Mouse (Mus musculus) heart, postnatal 10 days (tissue): ENCODE results near the gene Eif3i. TPM values are rescaled to one million over a fixed set of nuclear protein-coding genes. Genes with fewer than 3 reads are reported as not detected.

Source experiments
- DNase-seq, 2 experiments: peaks; one replicate each; pipeline ENCODE4 v3.0.0; 2021
- intact Hi-C: fragments of 180-260 bp; cut with DNase I; formaldehyde crosslinking; loops from one replicate; pipeline ENCODE4 v1.15.1; 2025
- total RNA-seq, 2 experiments: library from RNA; stranded (reverse); gene quantifications; 2 replicates each; pipeline ENCODE4 v1.2.3; 2021

Gene Eif3i
- total RNA-seq = 100 to 1,000 TPM; 143 to 144 TPM

DNA sequence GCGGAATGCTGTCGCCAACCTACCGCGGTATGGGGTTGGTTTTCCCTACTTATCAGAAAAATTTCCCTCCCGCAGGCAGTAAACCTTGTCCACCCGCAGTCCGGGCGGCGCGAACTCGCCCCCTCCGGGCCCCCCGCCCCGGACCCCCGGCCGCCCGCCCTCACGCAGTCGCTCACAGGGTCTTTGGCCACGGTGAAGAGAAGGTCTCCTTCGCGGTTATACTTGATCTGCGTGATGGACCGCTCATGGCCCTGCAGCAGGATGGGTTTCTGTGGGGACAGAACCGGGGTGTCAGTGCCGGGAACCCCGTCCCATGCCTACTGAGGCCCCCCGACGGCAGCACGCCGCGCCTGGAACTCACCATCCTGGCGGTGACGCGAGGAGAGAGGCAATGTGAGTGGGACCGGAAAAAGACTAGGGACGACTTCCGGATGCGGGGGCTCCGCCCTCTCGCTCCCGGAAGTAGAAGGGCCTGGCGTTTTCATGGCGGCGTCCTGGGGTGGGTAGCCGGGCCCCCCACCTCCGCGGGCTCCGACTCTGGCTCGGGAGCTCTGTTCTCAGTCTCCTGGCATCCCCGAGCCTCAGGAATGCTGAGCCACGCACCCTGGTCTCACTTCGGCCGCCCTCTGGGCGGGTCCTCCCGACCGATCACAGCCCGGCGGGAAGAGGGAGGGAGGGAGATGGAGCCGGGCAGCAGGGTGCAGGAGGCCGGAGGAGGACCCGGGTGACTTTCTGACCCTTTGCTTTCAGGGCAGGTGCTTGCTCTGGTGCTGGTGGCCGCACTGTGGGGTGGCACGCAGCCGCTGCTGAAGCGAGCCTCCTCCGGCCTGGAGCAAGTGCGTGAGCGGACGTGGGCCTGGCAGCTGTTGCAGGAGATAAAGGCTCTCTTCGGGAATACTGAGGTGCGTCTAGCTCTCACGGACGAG, at the start of gene Eif3i, which contains the start of gene Tmem234:
Eif3i (minus strand) TSS at position 416 of the 926 bp plus-strand sequence.
Tmem234 (plus strand) TSS at position 436 of the 926 bp plus-strand sequence.
- intact Hi-C loops = loop anchor here (10.0 kb wide), 1 partner anchor 106 kb away; the partner anchor contains the start of genes Fam229a and Tssk3
- DNase-seq = peak; percentile 89 to 91

DNA sequence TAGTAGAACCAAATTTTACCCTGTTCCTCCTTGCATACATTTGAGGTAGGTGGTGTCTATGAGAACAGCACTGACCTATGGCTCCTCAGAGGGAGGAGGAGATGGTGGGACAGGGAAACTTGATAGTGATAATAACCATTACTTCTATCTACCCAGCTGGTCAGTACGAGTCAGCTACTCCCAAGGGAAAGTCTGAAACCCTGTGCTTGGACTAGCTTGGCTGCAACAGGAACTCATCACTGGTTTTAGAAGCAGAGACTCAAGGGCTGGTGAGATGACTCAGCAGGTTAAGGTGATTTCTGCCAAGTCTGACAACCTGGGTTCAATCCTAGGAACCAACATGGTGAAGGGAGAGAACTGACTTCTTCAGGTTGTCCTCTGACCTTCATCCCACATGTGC, 48.2 kb upstream of the Eif3i start:
- no peak for DNase-seq
- intact Hi-C loops = no loop called here

GRCm38 (mm10) chr4:129645204-129645603, 44.8 kb upstream of the Eif3i start:
- DNase-seq = no peak
- intact Hi-C loops = no loop called here

DNA sequence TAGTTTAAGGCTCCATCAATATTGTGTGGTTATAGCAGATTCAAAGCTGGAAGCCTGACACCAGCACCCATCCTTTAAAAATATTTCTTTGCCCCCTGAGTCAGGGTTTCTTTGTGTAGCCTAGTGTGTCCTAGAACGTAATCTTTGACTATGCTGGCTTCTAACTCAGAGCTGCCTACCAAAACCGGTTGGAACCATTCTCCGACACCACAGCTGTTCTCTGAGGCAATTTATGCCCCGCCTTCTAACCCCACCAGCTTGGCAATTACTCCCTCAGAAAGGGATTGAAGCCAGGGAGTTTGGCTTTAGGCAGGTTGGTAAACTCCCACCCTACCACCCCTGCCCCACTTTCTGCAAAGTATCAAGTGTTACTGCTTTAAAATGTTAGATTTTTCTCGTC, 41.3 kb upstream of the Eif3i start:
- no peak for DNase-seq
- intact Hi-C loops = no loop called here

DNA sequence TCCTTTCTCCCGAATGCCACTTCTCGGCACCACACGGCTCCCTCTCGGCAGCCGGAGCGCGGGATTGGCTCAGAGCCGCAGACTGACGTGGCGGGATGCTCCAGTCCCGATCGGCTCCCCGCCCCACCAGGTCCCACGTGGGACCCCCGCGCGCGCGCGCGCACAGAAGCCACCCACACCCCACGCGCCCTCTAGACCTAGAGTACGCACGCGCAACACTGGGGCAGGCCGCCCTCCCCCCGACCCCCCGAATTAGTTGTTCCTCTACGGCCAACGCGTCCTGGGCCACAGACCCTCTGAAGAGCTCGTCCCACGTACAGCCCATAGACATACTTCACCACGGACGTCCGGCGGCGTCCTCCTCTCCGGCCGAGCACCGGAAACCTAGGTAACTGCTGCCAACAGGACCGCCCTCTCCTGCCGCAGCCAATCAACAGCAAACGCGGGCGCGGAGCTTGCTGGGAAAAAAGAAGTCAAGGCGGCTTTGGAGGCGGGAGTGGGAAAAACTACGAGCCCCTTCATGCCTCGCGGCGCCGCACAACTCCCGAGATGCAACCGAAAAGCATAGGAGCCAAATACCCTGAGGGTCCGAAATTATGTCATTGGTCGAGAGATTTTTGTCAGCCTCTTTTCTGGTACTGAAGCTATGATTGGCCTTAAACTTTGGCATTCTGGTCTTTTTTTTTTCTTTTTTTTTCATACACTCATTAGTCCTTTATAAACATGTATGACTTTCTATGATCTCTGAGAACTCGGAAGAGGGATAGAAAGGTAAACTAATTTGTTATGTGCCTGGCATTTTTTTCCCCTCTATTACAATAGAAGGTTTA, 40.4 kb upstream of the Eif3i start, which contains the start of gene Txlna:
Txlna (minus strand) TSS at position 428 of the 830 bp plus-strand sequence.
- DNase-seq = peak; percentile 97 to 98
- intact Hi-C loops = loop anchor here (1.0 kb wide), 1 partner anchor 17 kb away; no protein-coding TSS in a partner anchor

- intact Hi-C loops = loop anchor here (1.0 kb wide), 1 partner anchor 16 kb away; no protein-coding TSS in a partner anchor
- peak; percentile 55 to 62 for DNase-seq
Observed at GRCm38 (mm10) chr4:129640101-129640637, 39.7 kb upstream of the Eif3i start.

DNA sequence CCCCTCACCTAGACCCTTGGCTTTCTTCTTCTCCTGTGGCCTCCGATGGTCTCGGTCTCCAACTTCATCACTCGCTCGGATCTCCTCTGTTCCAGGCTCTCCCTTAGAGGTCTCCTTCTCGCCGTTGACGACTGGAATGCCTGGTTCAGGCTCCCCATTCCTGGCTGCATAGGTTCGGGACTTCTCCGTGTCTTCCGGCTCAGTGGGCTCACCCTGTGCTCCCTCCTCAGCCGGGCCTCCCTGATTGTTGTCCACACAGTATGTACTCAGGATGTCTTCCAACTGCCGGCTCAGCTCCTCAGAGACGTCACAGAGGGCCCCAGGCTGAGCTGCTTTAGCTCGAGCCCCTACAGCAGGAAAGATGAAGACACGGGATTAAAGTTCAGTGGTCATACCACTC, 38.8 kb upstream of the Eif3i start:
- no peak for DNase-seq
- intact Hi-C loops = no loop called here

- DNase-seq = no peak
- intact Hi-C loops = no loop called here
Observed at GRCm38 (mm10) chr4:129633852-129634251, 33.4 kb upstream of the Eif3i start.

GRCm38 (mm10) chr4:129631867-129632266, 31.4 kb upstream of the Eif3i start:
- DNase-seq = no peak
- intact Hi-C loops = no loop called here

DNA sequence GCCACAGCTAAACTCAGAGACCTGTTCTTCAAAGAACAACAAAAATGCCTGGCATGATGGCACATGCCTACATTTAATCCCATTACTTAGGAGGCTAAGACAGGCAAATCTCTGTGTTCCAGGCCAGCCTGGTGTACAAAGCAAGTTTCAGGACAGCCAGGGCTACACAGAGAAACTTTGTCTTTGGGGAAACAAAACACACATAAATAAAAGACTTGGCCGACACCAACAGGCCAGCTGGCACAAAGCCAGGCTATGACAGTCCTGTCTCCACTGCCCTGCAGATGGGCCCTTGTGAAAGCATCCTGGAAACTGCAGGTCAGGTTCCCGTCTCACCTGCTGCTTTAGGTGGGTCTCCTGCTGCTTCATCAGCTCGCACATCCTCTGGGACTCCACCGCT, 30.5 kb upstream of the Eif3i start:
- no peak for DNase-seq

DNA sequence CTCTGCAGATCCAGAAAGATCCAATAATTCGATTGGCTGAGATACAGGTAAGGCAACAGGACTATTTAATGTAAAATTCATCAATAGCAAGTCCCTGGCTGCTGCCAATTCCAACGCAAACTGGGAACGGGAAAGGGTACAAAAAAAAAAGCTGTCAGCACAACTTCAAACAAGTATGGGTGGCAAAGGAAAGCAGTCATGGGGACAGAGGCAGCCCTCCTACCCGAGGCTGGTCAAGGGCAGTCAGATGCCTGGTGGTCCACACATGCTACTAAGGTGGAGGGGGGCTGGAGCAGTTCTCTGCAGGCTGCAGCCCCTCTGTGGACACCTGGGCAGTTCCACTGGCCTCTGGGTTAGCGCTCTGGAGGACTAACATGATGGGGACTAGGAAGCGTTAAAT, 25.6 kb upstream of the Eif3i start:
- no peak for DNase-seq
- intact Hi-C loops = no loop called here

More for the DNA sequence above, 30.5 kb upstream of the Eif3i start:
- intact Hi-C loops = no loop called here

DNA sequence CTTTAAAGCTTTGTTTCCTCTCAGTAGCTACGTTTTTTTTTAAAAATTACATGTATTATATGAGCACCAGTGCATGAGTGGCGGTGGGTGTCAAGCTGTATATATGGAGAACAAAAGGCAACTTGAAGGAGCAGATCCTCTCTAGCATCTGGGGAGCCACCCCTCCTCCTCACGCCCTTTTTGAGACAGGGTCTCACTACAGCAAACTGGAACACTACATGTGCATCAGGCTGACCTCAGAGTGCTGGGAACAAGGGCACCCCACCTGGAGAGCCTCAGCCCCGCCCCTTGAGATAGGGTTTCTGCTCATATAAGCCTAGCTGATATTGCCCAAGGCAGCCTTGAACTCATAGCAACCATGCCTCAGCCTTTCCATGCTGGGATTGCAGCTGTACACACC, 25.0 kb upstream of the Eif3i start:
- DNase-seq = no peak
- intact Hi-C loops = no loop called here

GRCm38 (mm10) chr4:129625029-129625370, 24.6 kb upstream of the Eif3i start:
- intact Hi-C loops = no loop called here
- DNase-seq = peak; percentile 48 to 62

GRCm38 (mm10) chr4:129624281-129625028, 24.0 kb upstream of the Eif3i start:
- intact Hi-C loops = loop anchor here (1.0 kb wide), 1 partner anchor 16 kb away; no protein-coding TSS in a partner anchor
- peak; percentile 90 to 91 for DNase-seq

- intact Hi-C loops = loop anchor here (1.0 kb wide), 1 partner anchor 17 kb away; no protein-coding TSS in a partner anchor
- peak; percentile 69 to 74 for DNase-seq
Observed at GRCm38 (mm10) chr4:129623681-129624091, 23.2 kb upstream of the Eif3i start, which contains the start of gene Ccdc28b. Gene Ccdc28b (minus strand): TSS chr4:129623947.

DNA sequence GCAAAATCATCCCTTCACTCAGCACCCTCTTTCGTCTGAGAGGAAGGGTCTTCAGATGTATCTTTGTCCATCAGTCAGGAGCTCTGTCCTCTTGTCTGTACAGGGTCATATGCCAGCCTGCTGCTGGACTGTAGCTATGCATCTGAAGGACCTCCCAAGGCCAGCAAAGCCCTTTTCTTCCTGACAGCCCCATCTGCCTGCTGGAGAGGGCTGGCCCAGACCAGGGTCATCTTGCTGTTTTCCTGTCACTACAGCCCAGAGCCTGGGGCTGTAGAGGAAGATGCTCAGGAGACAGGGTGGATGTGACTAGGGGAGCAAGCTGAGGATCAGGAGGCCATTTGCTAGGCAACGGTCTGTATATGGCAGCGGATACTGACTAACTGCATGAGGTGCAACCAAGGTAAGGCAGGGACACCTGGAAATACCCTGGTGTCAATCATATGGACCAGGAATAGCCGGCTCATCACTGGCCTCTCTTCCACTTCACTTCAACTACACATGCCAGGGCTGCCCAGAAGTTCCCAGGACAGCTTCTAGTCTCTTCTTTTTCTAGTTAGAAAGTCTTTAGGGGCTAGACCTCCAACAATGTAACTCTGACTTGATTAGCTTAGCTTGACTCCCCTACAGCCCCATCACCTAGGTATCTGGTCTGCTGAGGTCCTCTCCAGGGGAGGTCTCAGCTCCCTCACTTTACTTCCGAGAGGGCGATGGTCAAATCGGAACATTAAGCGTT, 22.5 kb upstream of the Eif3i start:
- DNase-seq = no peak
- intact Hi-C loops = no loop called here

DNA sequence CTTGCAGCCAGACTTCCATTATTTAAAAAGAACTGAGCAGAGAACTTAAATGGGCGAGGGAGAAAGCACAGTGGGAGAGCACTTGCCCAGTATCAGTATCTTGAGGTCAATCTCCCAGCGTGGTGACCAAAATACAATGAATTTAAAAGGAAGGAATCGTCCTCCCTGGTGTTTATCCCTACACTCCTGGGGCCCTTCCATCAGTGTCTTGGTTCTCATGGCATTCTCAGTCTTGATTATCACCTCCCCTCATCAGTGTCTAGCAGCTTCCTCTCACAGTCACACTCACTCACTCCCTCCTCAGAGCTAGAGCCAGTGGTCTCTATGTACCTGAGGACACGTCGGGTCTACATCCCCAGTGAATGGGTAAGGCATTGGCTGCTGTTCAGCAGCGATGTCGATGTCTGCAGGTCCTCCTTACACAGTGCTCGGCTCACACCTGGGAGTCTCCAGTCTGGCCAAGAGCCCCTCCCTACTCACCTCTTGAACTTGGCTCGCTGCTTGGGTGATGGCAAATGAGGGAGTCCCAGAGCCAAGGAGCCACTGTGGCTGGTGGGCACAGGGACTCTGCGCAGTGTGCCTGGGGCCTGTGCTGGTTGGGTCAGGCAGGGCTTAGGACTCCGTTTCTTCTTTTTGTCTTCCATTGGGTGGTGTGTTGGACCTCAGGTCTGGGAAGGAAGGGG, 21.8 kb upstream of the Eif3i start:
- DNase-seq = no peak
- intact Hi-C loops = no loop called here

DNA sequence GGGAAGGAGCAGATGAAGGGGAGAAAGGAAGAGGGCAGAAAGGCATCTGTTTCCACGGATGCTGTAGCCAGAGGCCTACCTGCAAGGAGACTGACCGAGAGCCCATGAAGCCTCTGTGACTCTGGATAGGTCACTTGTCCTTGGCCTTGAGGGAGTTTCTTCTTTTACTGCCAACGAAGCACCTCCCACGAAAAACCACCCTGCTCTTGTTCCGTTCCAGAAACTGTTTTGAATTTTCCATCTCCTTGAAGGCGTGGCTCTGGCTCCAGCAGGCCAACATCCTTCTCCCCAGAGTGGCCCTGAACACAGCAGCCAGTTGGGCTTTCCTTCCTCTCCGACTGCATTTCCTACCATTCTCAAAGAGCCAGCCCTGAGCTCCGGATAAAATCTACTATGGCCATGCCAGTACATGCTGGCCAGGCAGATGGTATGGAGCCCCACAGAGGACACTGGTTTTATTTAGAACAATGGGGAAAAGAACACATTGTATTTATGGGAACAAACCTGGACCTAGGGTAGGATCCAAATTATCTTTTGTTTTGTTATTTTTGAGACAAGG, 20.9 kb upstream of the Eif3i start:
- intact Hi-C loops = no loop called here

More for the DNA sequence above, 20.9 kb upstream of the Eif3i start:
- peak; percentile 60 to 62 for DNase-seq
